Mouse (Mus musculus): ENCODE measurements at regions not wholly inside any gene's neighbourhood (a gene's known extent, or its start where the extent isn't known, plus 50 kb on each side); places are given as distances from the start of the nearest gene placed in this dataset.
A peak's percentile ranks its signal among the peaks of the same experiment; 100 is the strongest.

- H3K27ac ChIP-seq (ENCODE audit: low read depth, low read length) = no peak overlapping the region
- ATAC-seq = no peak
- no peak overlapping the region for H3K4me2 ChIP-seq (replicated peaks; ENCODE audit: low read depth)
- H3K4me1 ChIP-seq (replicated peaks; ENCODE audit: control insufficient read depth, insufficient read depth, low read length) = no peaks in the 10 kb centered on the region
- TF ChIP-seq CTCF (IDR thresholded peaks at IDR 0.05; ENCODE audit: low read depth) = no peak
- no peak overlapping the region for H3K4me3 ChIP-seq (ENCODE audit: low read depth, low read length)
- no peaks in the 10 kb centered on the region for H3K9me3 ChIP-seq (ENCODE audit: control insufficient read depth)
- no peaks in the 10 kb centered on the region for H3K36me3 ChIP-seq (ENCODE audit: control insufficient read depth, insufficient read depth)
- H3K9ac ChIP-seq (ENCODE audit: low read depth, low read length) = no peak overlapping the region
- no peaks in the 10 kb centered on the region for H3K27me3 ChIP-seq (replicated peaks; ENCODE audit: control insufficient read depth, insufficient read depth, low read length)
- 77% methylated on average over 2 of the region's 2 CpGs for WGBS
Measured at GRCm38 (mm10) chr14:14552201-14552600, 149.9 kb upstream of the Slc4a7 start.

DNA sequence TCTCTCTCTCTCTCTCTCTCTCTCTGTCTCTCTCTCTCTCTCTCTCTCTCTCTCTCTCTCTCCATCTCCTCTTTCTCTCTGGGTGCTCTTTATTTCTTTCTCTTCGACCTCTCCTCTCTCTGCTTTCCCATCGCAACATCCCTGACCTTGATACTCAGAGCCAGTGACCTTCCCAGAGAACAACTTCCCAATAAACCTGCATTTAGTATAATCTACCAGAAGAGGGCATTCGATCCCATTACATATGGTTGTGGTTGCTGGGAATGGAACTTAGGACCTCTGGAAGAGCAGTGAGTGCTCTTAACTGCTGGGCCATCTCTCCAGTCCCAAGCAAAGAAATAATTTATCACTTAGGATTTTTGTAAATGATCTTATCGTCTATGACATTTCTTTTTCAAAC, 127.2 kb upstream of the Slc4a7 start:
- Histone ChIP-seq H3K9me3 (ENCODE audit: control insufficient read depth) (no peaks in the 10 kb centered on the region), H3K36me3 (ENCODE audit: control insufficient read depth, insufficient read depth) (no peaks in the 10 kb centered on the region), H3K4me3 (ENCODE audit: low read depth, low read length) (no peak overlapping the region), H3K27me3 (replicated peaks; ENCODE audit: control insufficient read depth, insufficient read depth, low read length) (no peaks in the 10 kb centered on the region), H3K4me2 (replicated peaks; ENCODE audit: low read depth) (no peak overlapping the region), H3K27ac (ENCODE audit: low read depth, low read length) (no peak overlapping the region), H3K9ac (ENCODE audit: low read depth, low read length) (no peak overlapping the region), H3K4me1 (replicated peaks; ENCODE audit: control insufficient read depth, insufficient read depth, low read length) (no peaks in the 10 kb centered on the region)
- WGBS = 66% methylated on average over 4 of the region's 4 CpGs
- no peak for ATAC-seq
- TF ChIP-seq CTCF (IDR thresholded peaks at IDR 0.05; ENCODE audit: low read depth) = peak; percentile 35; the same call in 1 of the 2 replicates

GRCm38 (mm10) chr14:14591939-14592338, 110.1 kb upstream of the Slc4a7 start:
- Histone ChIP-seq H3K4me3 (ENCODE audit: low read depth, low read length) (no peak overlapping the region), H3K4me2 (replicated peaks; ENCODE audit: low read depth) (no peak overlapping the region), H3K9ac (ENCODE audit: low read depth, low read length) (no peak overlapping the region), H3K9me3 (ENCODE audit: control insufficient read depth) (no peaks in the 10 kb centered on the region), H3K27me3 (replicated peaks; ENCODE audit: control insufficient read depth, insufficient read depth, low read length) (no peaks in the 10 kb centered on the region), H3K4me1 (replicated peaks; ENCODE audit: control insufficient read depth, insufficient read depth, low read length) (no peaks in the 10 kb centered on the region; the same call in 1 of the 2 replicates), H3K27ac (ENCODE audit: low read depth, low read length) (no peak overlapping the region), H3K36me3 (ENCODE audit: control insufficient read depth, insufficient read depth) (no peaks in the 10 kb centered on the region)
- ATAC-seq = no peak
- WGBS = 55% methylated on average over 2 of the region's 2 CpGs
- TF ChIP-seq CTCF (IDR thresholded peaks at IDR 0.05; ENCODE audit: low read depth) = no peak

- H3K4me2 ChIP-seq (replicated peaks; ENCODE audit: low read depth) = no peak overlapping the region
- no peak overlapping the region for H3K4me3 ChIP-seq (ENCODE audit: low read depth, low read length)
- no peaks in the 10 kb centered on the region for H3K36me3 ChIP-seq (ENCODE audit: control insufficient read depth, insufficient read depth)
- TF ChIP-seq CTCF (IDR thresholded peaks at IDR 0.05; ENCODE audit: low read depth) = no peak
- no peak for ATAC-seq
- H3K4me1 ChIP-seq (replicated peaks; ENCODE audit: control insufficient read depth, insufficient read depth, low read length) = no peaks in the 10 kb centered on the region; the same call in 1 of the 2 replicates
- H3K9ac ChIP-seq (ENCODE audit: low read depth, low read length) = no peak overlapping the region
- no peaks in the 10 kb centered on the region for H3K9me3 ChIP-seq (ENCODE audit: control insufficient read depth)
- WGBS = 80% methylated on average over 6 of the region's 6 CpGs
- H3K27ac ChIP-seq (ENCODE audit: low read depth, low read length) = no peak overlapping the region
- no peaks in the 10 kb centered on the region for H3K27me3 ChIP-seq (replicated peaks; ENCODE audit: control insufficient read depth, insufficient read depth, low read length)
Measured at GRCm38 (mm10) chr14:14594753-14595152, 107.3 kb upstream of the Slc4a7 start.

DNA sequence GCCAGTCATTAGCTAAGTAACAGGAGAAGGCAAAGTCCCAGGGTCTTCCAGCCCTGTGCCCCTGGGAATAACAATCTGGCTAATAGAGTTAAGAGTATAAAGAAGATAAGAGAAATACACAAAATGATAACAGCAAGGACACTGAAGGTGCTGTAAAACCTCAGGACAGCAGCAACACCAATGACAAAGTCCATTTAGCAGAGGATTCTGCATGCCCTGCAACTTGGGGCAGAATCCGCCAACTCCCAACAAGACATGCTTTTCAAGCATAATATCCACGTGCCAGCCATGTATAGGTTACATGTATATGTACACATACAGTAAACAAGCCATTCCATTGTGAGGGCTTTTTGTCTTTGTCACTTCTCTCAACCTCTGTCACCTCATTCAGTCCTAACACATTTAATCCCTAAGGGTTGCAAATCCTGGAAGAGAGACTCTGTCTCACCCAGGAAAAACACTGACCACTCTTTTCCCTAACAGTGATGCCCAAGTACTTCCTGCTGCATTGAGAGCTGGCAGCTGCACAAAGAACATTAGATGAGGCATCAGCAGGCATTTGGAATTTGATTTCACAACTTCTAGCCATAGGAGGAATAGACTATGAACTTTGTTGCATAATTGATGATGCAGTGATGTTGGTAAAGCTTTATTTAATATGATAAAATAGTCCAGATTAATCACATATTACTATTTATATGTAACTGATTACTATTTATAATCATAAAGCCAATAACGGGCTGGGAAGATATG, 105.8 kb upstream of the Slc4a7 start:
- peak overlapping the region; percentile 54; the same call in 1 of the 2 replicates for H3K27ac ChIP-seq (ENCODE audit: low read depth, low read length)

DNA sequence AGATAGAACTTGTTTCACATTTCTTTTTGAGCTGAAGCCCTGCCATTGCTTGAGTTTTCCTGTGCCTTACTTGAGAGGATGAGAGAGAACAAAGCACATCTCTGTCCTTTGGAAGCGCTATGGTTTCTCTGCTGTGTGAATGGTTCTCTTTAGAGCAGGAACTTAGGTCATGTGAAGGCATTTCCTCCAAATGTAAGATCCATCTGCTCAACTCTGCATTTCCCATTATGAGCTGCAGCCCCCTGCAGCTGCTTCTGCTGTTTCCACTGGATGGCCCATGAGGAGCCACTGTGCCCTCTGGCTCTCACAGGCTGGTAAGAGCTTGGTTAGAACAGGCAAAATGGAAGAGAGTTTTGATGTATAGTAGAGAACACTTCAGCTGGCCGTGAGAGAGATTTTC, 102.5 kb upstream of the Slc4a7 start:
- TF ChIP-seq CTCF (IDR thresholded peaks at IDR 0.05; ENCODE audit: low read depth) = no peak
- Histone ChIP-seq H3K36me3 (ENCODE audit: control insufficient read depth, insufficient read depth) (no peaks in the 10 kb centered on the region), H3K4me3 (ENCODE audit: low read depth, low read length) (no peak overlapping the region), H3K4me2 (replicated peaks; ENCODE audit: low read depth) (no peak overlapping the region), H3K4me1 (replicated peaks; ENCODE audit: control insufficient read depth, insufficient read depth, low read length) (no peaks in the 10 kb centered on the region; the same call in 1 of the 2 replicates), H3K27me3 (replicated peaks; ENCODE audit: control insufficient read depth, insufficient read depth, low read length) (no peaks in the 10 kb centered on the region), H3K27ac (ENCODE audit: low read depth, low read length) (no peak overlapping the region), H3K9ac (ENCODE audit: low read depth, low read length) (no peak overlapping the region), H3K9me3 (ENCODE audit: control insufficient read depth) (no peaks in the 10 kb centered on the region)
- WGBS = 72% methylated on average over 2 of the region's 2 CpGs
- ATAC-seq = no peak

More for the DNA sequence above, 105.8 kb upstream of the Slc4a7 start:
- H3K9me3 ChIP-seq (ENCODE audit: control insufficient read depth) = no peaks in the 10 kb centered on the region
- H3K4me2 ChIP-seq (replicated peaks; ENCODE audit: low read depth) = no peak overlapping the region
- TF ChIP-seq CTCF (IDR thresholded peaks at IDR 0.05; ENCODE audit: low read depth) = no peak
- H3K4me1 ChIP-seq (replicated peaks; ENCODE audit: control insufficient read depth, insufficient read depth, low read length) = no peaks in the 10 kb centered on the region; the same call in 1 of the 2 replicates
- peak; percentile 86 for ATAC-seq
- H3K9ac ChIP-seq (ENCODE audit: low read depth, low read length) = no peak overlapping the region
- WGBS = 49% methylated on average over 3 of the region's 3 CpGs
- no peak overlapping the region for H3K4me3 ChIP-seq (ENCODE audit: low read depth, low read length)
- H3K27me3 ChIP-seq (replicated peaks; ENCODE audit: control insufficient read depth, insufficient read depth, low read length) = no peaks in the 10 kb centered on the region
- H3K36me3 ChIP-seq (ENCODE audit: control insufficient read depth, insufficient read depth) = no peaks in the 10 kb centered on the region

All from intestine, postnatal 0 days (tissue).